Comparison of ENCODE assay signal across 8 mouse cellular contexts in the genomic region with DNA sequence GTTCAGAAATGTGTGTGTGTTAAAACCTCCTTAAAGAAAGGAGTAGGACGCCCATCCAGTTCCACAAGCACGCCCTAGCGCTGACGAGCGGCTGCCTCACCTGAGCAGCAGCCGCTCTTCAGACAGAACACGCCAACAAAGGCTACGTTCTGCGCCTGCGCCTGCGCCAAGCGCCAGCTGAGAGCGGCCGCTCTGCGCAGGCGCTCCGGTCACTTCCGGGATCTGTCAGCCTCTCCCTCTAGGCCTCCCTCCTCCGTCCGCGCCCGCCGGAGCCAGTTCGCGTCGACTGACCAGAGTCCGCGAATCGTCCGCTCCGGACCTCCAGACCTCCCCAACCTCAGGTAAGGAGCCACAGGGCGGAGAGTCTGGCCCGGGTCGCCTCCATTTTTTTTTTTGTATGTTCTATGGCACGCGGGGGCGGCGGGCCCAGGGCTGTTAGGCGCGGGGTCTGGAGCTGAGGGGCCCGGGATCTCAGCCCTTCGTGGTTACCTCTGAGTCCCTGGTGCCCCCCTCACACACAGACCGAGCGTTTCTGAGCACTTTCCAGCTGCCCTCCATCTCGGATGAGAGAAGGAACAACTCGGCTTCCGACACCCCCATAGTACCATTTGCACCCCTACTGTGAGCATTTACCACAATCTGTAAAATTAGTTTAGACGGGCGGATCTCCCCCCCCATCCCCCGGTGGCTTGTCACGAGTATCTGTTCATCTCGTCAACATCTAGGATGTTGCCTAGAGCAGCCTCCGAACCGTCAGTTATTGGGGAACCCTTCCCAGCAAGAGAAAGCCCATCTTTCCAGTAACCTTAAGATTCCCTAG. TPM values are rescaled to one million over a fixed set of nuclear protein-coding genes. Genes with fewer than 3 reads are reported as not detected.
DNase-seq lines count a peak whose midpoint lies in the region; ATAC-seq lines count a peak whose summit lies in the region.

A gene (plus strand): TSS at position 199 of the 820 bp plus-strand sequence.
A gene (minus strand): TSS at position 399 of the 820 bp plus-strand sequence.

- peak; percentile 94 for ATAC-seq in common myeloid progenitor, adult 5-6 weeks (replicated peaks; ENCODE audit: low read depth, poor library complexity, severe bottlenecking)

- H3K9me3 ChIP-seq in megakaryocyte, embryonic 14.5 days = no peaks in the 10 kb centered on the region

- H3K4me3 ChIP-seq in megakaryocyte, embryonic 14.5 days (replicated peaks) = peak within 1 kb of the TSS; percentile 97

- peaks cover 68% of the 10 kb centered on the region for H3K4me1 ChIP-seq in megakaryocyte, embryonic 14.5 days

- DNase-seq in ZHBTc4 (ENCODE audit: low read depth, low spot score) = peak; percentile 96
- peak; percentile 78 to 87 for DNase-seq in gastrocnemius, adult 8-10 months (ENCODE audit: low spot score in 2 of 2)
- DNase-seq in hindlimb bud, embryonic 11.5 days (ENCODE audit: extremely low spot score, low read depth, low spot score) = peak; percentile 81
- peak; percentile 75 to 86 for DNase-seq in left cerebral cortex, adult 8-10 months (ENCODE audit: low spot score in 2 of 2)
- peak; percentile 94 to 96 for DNase-seq in right cerebral cortex, postnatal 10 days (ENCODE audit: low spot score in 2 of 2)
- peak; percentile 96 for DNase-seq in urinary bladder, postnatal 25 days (ENCODE audit: low spot score)

- H3K36me3 ChIP-seq in megakaryocyte, embryonic 14.5 days (replicated peaks; ENCODE audit: low read length) = peaks cover 28% of the 10 kb centered on the region

- H3K27me3 ChIP-seq in megakaryocyte, embryonic 14.5 days (replicated peaks) = no peaks in the 10 kb centered on the region

RNA-seq across cellular contexts. Expression of the first gene that starts in this region (rescaled TPM):
- total RNA-seq in common myeloid progenitor, adult 5-6 weeks (2017) = 57.1 and 89.3 TPM in 2 replicates
- 10 to 100 TPM; 23.0 to 27.7 (median 26.2) TPM for total RNA-seq in gastrocnemius, adult 8-10 months (2022)
- total RNA-seq in left cerebral cortex, adult 8-10 months (2022) = 100 to 1,000 TPM; 213 to 219 (median 216) TPM
- polyA plus RNA-seq in megakaryocyte, embryonic 14.5 days (2012; ENCODE audit: insufficient read depth, low replicate concordance) = 25.4 and 41.5 TPM in 2 replicates

RNA-seq across cellular contexts. Expression of the second gene that starts in this region (rescaled TPM):
- not detected in 2 replicates for total RNA-seq in common myeloid progenitor, adult 5-6 weeks (2017)
- total RNA-seq in gastrocnemius, adult 8-10 months (2022) = not detected
- not detected for total RNA-seq in left cerebral cortex, adult 8-10 months (2022)
- polyA plus RNA-seq in megakaryocyte, embryonic 14.5 days (2012; ENCODE audit: insufficient read depth, low replicate concordance) = not detected in 2 replicates

Comparison
In these comparisons a context has a peak if more than half of its experiments do, and no peak if none do; other contexts are left out.
1. Peak in every context shown above with its lines: DNase-seq, ATAC-seq and H3K4me3 ChIP-seq.